Mouse (Mus musculus) kidney, embryonic 15.5 days (tissue): Measurements from ENCODE around the gene Tmprss12. TPM values are rescaled to one million over a fixed set of nuclear protein-coding genes. Genes with fewer than 3 reads are reported as not detected.
"Not testable (repeated sequence)": the region's sequence is repeated elsewhere in the genome, so short reads cannot be mapped to it uniquely, and the experiment has no call there.

Experiments used
- ATAC-seq: fragments of 200-750 bp; cut with Nextera tagmentation; replicated peaks from 2 replicates; pipeline ENCODE4 v1.8.0; 2017; ENCODE audit warnings: moderate TSS enrichment; ENCODE audit not compliant: low FRiP score
- H3K27ac ChIP-seq: fragments of 300-500 bp; sonication (generic); 2 replicates; pipeline ENCODE4 v1.5.1; 2015; ENCODE audit warnings: mild to moderate bottlenecking, inconsistent platforms
- H3K27me3 ChIP-seq: fragments of 300-500 bp; sonication (generic); 2 replicates; pipeline ENCODE4 v1.6.1; 2015; ENCODE audit warnings: inconsistent platforms
- H3K36me3 ChIP-seq: fragments of 300-500 bp; sonication (generic); 2 replicates; pipeline ENCODE4 v1.6.1; 2015; ENCODE audit warnings: inconsistent platforms
- H3K4me1 ChIP-seq: fragments of 300-500 bp; sonication (generic); 2 replicates; pipeline ENCODE4 v1.6.1; 2015; ENCODE audit warnings: inconsistent platforms
- H3K4me2 ChIP-seq: fragments of 300-500 bp; sonication (generic); 2 replicates; pipeline ENCODE4 v1.6.1; 2015; ENCODE audit warnings: moderate library complexity, mild to moderate bottlenecking, inconsistent platforms
- H3K4me3 ChIP-seq: fragments of 300-500 bp; sonication (generic); replicated peaks from 2 replicates; pipeline ENCODE4 v1.5.1; 2015; ENCODE audit warnings: mild to moderate bottlenecking, inconsistent platforms
- H3K9ac ChIP-seq: fragments of 300-500 bp; sonication (generic); 2 replicates; pipeline ENCODE4 v1.6.1; 2015; ENCODE audit warnings: mild to moderate bottlenecking, inconsistent platforms
- H3K9me3 ChIP-seq: fragments of 300-500 bp; sonication (generic); replicated peaks from 2 replicates; pipeline ENCODE4 v1.6.1; 2016; ENCODE audit warnings: inconsistent platforms
- WGBS: fragments of 180-500 bp; shearing (Covaris S2); methylation state at CpG from one replicate; pipeline ENCODE4 v1.1.7; 2015; ENCODE audit warnings: mixed read lengths; 5-methylcytosine and 5-hydroxymethylcytosine counted together
- polyA plus RNA-seq: library from polyadenylated mRNA; unstranded; fragments of >200 nt; fragmentation: Nextera tagmentation; extraction: Ambion mirVana; gene quantifications from 2 replicates; pipeline ENCODE4 v1.2.1, GENCODE M21; 2015

Tmprss12 gene
- polyA plus RNA-seq, 1 experiment from 2014 or later, result not detected

GRCm38 (mm10) chr15:100258646-100259425, 21.8 kb upstream of the Tmprss12 start:
- no peak for ATAC-seq
- no peaks in the 10 kb centered on the region for H3K27me3 ChIP-seq
- no peak overlapping the region for H3K9ac ChIP-seq
- 94% methylated on average over 7 of the region's 7 CpGs for WGBS
- H3K4me3 ChIP-seq, result no peak overlapping the region
- no peak overlapping the region for H3K27ac ChIP-seq
- H3K9me3 ChIP-seq, result no peaks in the 10 kb centered on the region
- no peaks in the 10 kb centered on the region for H3K4me1 ChIP-seq
- no peak overlapping the region for H3K4me2 ChIP-seq
- peaks cover 65% of the 10 kb centered on the region for H3K36me3 ChIP-seq

- H3K4me2 ChIP-seq, ATAC-seq: not testable (repeated sequence)
These were observed 20.3 kb upstream of the Tmprss12 start for GRCm38 (mm10) chr15:100260351-100260750.

GRCm38 (mm10) chr15:100263246-100263905, 17.3 kb upstream of the Tmprss12 start:
- peaks cover 22% of the 10 kb centered on the region for H3K36me3 ChIP-seq
- H3K4me2 ChIP-seq, result no peak overlapping the region
- no peak for ATAC-seq
- no peak overlapping the region for H3K27ac ChIP-seq
- H3K9ac ChIP-seq, result no peak overlapping the region
- H3K4me1 ChIP-seq, result no peaks in the 10 kb centered on the region
- H3K9me3 ChIP-seq, result no peaks in the 10 kb centered on the region
- H3K4me3 ChIP-seq, result no peak overlapping the region
- 23% methylated on average over 4 of the region's 4 CpGs for WGBS
- H3K27me3 ChIP-seq, result no peaks in the 10 kb centered on the region

More at GRCm38 (mm10) chr15:100260351-100260750, 20.3 kb upstream of the Tmprss12 start:
- H3K36me3 ChIP-seq, result peaks cover 50% of the 10 kb centered on the region
- H3K9me3 ChIP-seq, H3K4me1 ChIP-seq, H3K27ac ChIP-seq, H3K27me3 ChIP-seq, H3K9ac ChIP-seq, H3K4me3 ChIP-seq: not testable (repeated sequence)
- 87% methylated on average over 5 of the region's 7 CpGs for WGBS

- 84% methylated on average over 4 of the region's 5 CpGs for WGBS
- Histone ChIP-seq H3K9ac (no peak overlapping the region), H3K4me2 (no peak overlapping the region), H3K9me3 (no peaks in the 10 kb centered on the region), H3K27me3 (no peaks in the 10 kb centered on the region), H3K4me3 (no peak overlapping the region), H3K27ac (no peak overlapping the region), H3K36me3 (peaks cover 7% of the 10 kb centered on the region; the same call in 1 of the 2 replicates), H3K4me1 (no peaks in the 10 kb centered on the region)
- ATAC-seq, result no peak
These were observed 14.9 kb upstream of the Tmprss12 start for GRCm38 (mm10) chr15:100265586-100266325.

- H3K9ac ChIP-seq, result no peak overlapping the region
- H3K36me3 ChIP-seq, result no peaks in the 10 kb centered on the region
- no peak overlapping the region for H3K4me3 ChIP-seq
- peaks cover 8% of the 10 kb centered on the region; the same call in 1 of the 2 replicates for H3K9me3 ChIP-seq
- no peak for ATAC-seq
- H3K27ac ChIP-seq, result no peak overlapping the region
- no peak overlapping the region for H3K4me2 ChIP-seq
- 91% methylated on average over 2 of the region's 2 CpGs for WGBS
- H3K27me3 ChIP-seq, result no peaks in the 10 kb centered on the region
- no peaks in the 10 kb centered on the region for H3K4me1 ChIP-seq
These were observed 11.7 kb upstream of the Tmprss12 start for GRCm38 (mm10) chr15:100268916-100269315.

- no peak overlapping the region for H3K4me2 ChIP-seq
- 30% methylated on average over 9 of the region's 9 CpGs for WGBS
- no peak overlapping the region for H3K27ac ChIP-seq
- ATAC-seq, result no peak
- H3K36me3 ChIP-seq, result no peaks in the 10 kb centered on the region
- H3K27me3 ChIP-seq, result no peaks in the 10 kb centered on the region
- no peak overlapping the region for H3K4me3 ChIP-seq
- no peak overlapping the region for H3K9ac ChIP-seq
- peaks cover 8% of the 10 kb centered on the region; the same call in 1 of the 2 replicates for H3K9me3 ChIP-seq
- no peaks in the 10 kb centered on the region for H3K4me1 ChIP-seq
These were observed 10.9 kb upstream of the Tmprss12 start for GRCm38 (mm10) chr15:100269776-100270175.

GRCm38 (mm10) chr15:100270609-100271008, 10.0 kb upstream of the Tmprss12 start:
- not testable (repeated sequence) for H3K9ac ChIP-seq, H3K9me3 ChIP-seq
- WGBS, result 43% methylated on average over 7 of the region's 7 CpGs

GRCm38 (mm10) chr15:100271411-100271810, 9.2 kb upstream of the Tmprss12 start:
- Histone ChIP-seq H3K27me3 (no peaks in the 10 kb centered on the region), H3K4me2 (no peak overlapping the region), H3K36me3 (no peaks in the 10 kb centered on the region), H3K4me1 (no peaks in the 10 kb centered on the region), H3K9me3 (peaks cover 8% of the 10 kb centered on the region; the same call in 1 of the 2 replicates), H3K4me3 (no peak overlapping the region), H3K9ac (no peak overlapping the region), H3K27ac (no peak overlapping the region)
- 70% methylated on average over 14 of the region's 14 CpGs for WGBS
- ATAC-seq, result no peak

More at GRCm38 (mm10) chr15:100270609-100271008, 10.0 kb upstream of the Tmprss12 start:
- not testable (repeated sequence) for H3K4me3 ChIP-seq, H3K4me1 ChIP-seq, H3K27ac ChIP-seq, H3K4me2 ChIP-seq, ATAC-seq, H3K36me3 ChIP-seq, H3K27me3 ChIP-seq

GRCm38 (mm10) chr15:100273791-100274308, 6.8 kb upstream of the Tmprss12 start:
- ATAC-seq, H3K27ac ChIP-seq, H3K4me2 ChIP-seq, H3K4me3 ChIP-seq, H3K4me1 ChIP-seq, H3K9me3 ChIP-seq, H3K27me3 ChIP-seq, H3K36me3 ChIP-seq, H3K9ac ChIP-seq: not testable (repeated sequence)
- 89% methylated on average over 4 of the region's 4 CpGs for WGBS

GRCm38 (mm10) chr15:100274790-100275559, 5.7 kb upstream of the Tmprss12 start:
- Histone ChIP-seq H3K27ac (no peak overlapping the region), H3K9me3 (peaks cover 8% of the 10 kb centered on the region; the same call in 1 of the 2 replicates), H3K4me3 (no peak overlapping the region), H3K36me3 (no peaks in the 10 kb centered on the region), H3K4me1 (no peaks in the 10 kb centered on the region), H3K9ac (no peak overlapping the region), H3K27me3 (no peaks in the 10 kb centered on the region), H3K4me2 (no peak overlapping the region)
- 91% methylated on average over 7 of the region's 7 CpGs for WGBS
- ATAC-seq, result no peak

GRCm38 (mm10) chr15:100276403-100276802, 4.2 kb upstream of the Tmprss12 start:
- 97% methylated on average over 4 of the region's 4 CpGs for WGBS
- peaks cover 6% of the 10 kb centered on the region; the same call in 1 of the 2 replicates for H3K9me3 ChIP-seq
- no peak for ATAC-seq
- H3K4me2 ChIP-seq, result no peak overlapping the region
- no peaks in the 10 kb centered on the region for H3K36me3 ChIP-seq
- no peak overlapping the region for H3K4me3 ChIP-seq
- H3K9ac ChIP-seq, result no peak overlapping the region
- no peak overlapping the region for H3K27ac ChIP-seq
- no peaks in the 10 kb centered on the region for H3K4me1 ChIP-seq
- H3K27me3 ChIP-seq, result no peaks in the 10 kb centered on the region
